Mouse (Mus musculus): Measurements from ENCODE around the gene Dnah8.

Gene Dnah8

GRCm38 (mm10) chr17:30662131-30662530 lies 38.0 kb downstream of the Dnah8 start:
- DNase-seq (ENCODE audit: low spot score in 2 of 2): no peak

- DNase-seq (ENCODE audit: low spot score in 2 of 2): no peak
These were observed 39.0 kb downstream of the Dnah8 start for GRCm38 (mm10) chr17:30663170-30663569.

GRCm38 (mm10) chr17:30664856-30665255 lies 40.7 kb downstream of the Dnah8 start:
- no peak for DNase-seq (ENCODE audit: low spot score in 2 of 2)

- no peak for DNase-seq (ENCODE audit: low spot score in 2 of 2)
These were observed 48.4 kb downstream of the Dnah8 start for GRCm38 (mm10) chr17:30672556-30672955.

- no peak for DNase-seq (ENCODE audit: low spot score in 2 of 2)
These were observed 48.9 kb downstream of the Dnah8 start for GRCm38 (mm10) chr17:30673023-30673422.

- no peak for DNase-seq (ENCODE audit: low spot score in 2 of 2)
These were observed 51.0 kb downstream of the Dnah8 start for GRCm38 (mm10) chr17:30675021-30675740.

- no peak for DNase-seq (ENCODE audit: low spot score in 2 of 2)
These were observed 54.4 kb downstream of the Dnah8 start for GRCm38 (mm10) chr17:30678523-30678922.

GRCm38 (mm10) chr17:30679612-30680011 lies 55.5 kb downstream of the Dnah8 start:
- no peak for DNase-seq (ENCODE audit: low spot score in 2 of 2)

- DNase-seq (ENCODE audit: low spot score in 2 of 2): peak; percentile 53 to 68
These were observed 57.5 kb downstream of the Dnah8 start for GRCm38 (mm10) chr17:30681604-30682003.

GRCm38 (mm10) chr17:30690181-30690580 lies 66.0 kb downstream of the Dnah8 start:
- DNase-seq (ENCODE audit: low spot score in 2 of 2): no peak

GRCm38 (mm10) chr17:30691481-30691880 lies 67.3 kb downstream of the Dnah8 start:
- DNase-seq (ENCODE audit: low spot score in 2 of 2): no peak

- DNase-seq (ENCODE audit: low spot score in 2 of 2): no peak
These were observed 70.1 kb downstream of the Dnah8 start for GRCm38 (mm10) chr17:30694281-30694680.

GRCm38 (mm10) chr17:30714732-30715131 lies 90.6 kb downstream of the Dnah8 start:
- DNase-seq (ENCODE audit: low spot score in 2 of 2): peak in 1 of 2 experiments; percentile 15

GRCm38 (mm10) chr17:30718197-30718596 lies 94.0 kb downstream of the Dnah8 start:
- no peak for DNase-seq (ENCODE audit: low spot score in 2 of 2)

- no peak for DNase-seq (ENCODE audit: low spot score in 2 of 2)
These were observed 94.9 kb downstream of the Dnah8 start for GRCm38 (mm10) chr17:30719031-30719430.

- DNase-seq (ENCODE audit: low spot score in 2 of 2): no peak
These were observed 103.6 kb downstream of the Dnah8 start for GRCm38 (mm10) chr17:30727788-30728187.

GRCm38 (mm10) chr17:30732736-30733135 lies 108.6 kb downstream of the Dnah8 start:
- DNase-seq (ENCODE audit: low spot score in 2 of 2): no peak

GRCm38 (mm10) chr17:30734770-30735169 lies 110.6 kb downstream of the Dnah8 start:
- DNase-seq (ENCODE audit: low spot score in 2 of 2): no peak

GRCm38 (mm10) chr17:30735454-30735853 lies 111.3 kb downstream of the Dnah8 start:
- peak in 1 of 2 experiments; percentile 14 for DNase-seq (ENCODE audit: low spot score in 2 of 2)

- DNase-seq (ENCODE audit: low spot score in 2 of 2): peak; percentile 19 to 40
These were observed 113.6 kb downstream of the Dnah8 start for GRCm38 (mm10) chr17:30737797-30738196.

- DNase-seq (ENCODE audit: low spot score in 2 of 2): no peak
These were observed 115.6 kb downstream of the Dnah8 start for GRCm38 (mm10) chr17:30739769-30740168.

GRCm38 (mm10) chr17:30743947-30744346 lies 119.8 kb downstream of the Dnah8 start:
- DNase-seq (ENCODE audit: low spot score in 2 of 2): no peak

- DNase-seq (ENCODE audit: low spot score in 2 of 2): peak; percentile 13 to 42
These were observed 122.2 kb downstream of the Dnah8 start for GRCm38 (mm10) chr17:30746056-30747024.

All from natural killer cell, adult 2 months (primary cell).